Mouse (Mus musculus): ENCODE measurements around the gene Chaf1a.

- TF ChIP-seq CTCF (IDR thresholded peaks at IDR 0.05; ENCODE audit: insufficient read depth, low read length) = no peak
- no peak for TF ChIP-seq POLR2A (IDR thresholded peaks at IDR 0.05; ENCODE audit: borderline replicate concordance, extremely low read depth, low read depth, low read length)
Observed at GRCm38 (mm10) chr17:56054938-56055337, 14.7 kb downstream of the Chaf1a start.
